Mouse (Mus musculus) layer of hippocampus, adult 2 months (tissue): ENCODE measurements around the gene Clec1b. TPM values are rescaled to one million over a fixed set of nuclear protein-coding genes. Genes with fewer than 3 reads are reported as not detected.

ENCODE experiments used
- DNase-seq, 2 experiments: peaks; one replicate each; pipeline ENCODE4 v3.0.0; 2022; ENCODE audit warnings: low spot score in 2 of 2
- H3K27ac ChIP-seq: fragments of 200-600 bp; 2 replicates; pipeline ENCODE4 v1.8.1; 2022
- H3K4me3 ChIP-seq: fragments of 200-600 bp; 2 replicates; pipeline ENCODE4 v1.8.1; 2022; ENCODE audit warnings: mild to moderate bottlenecking
- CTCF ChIP-seq: fragments of 200-600 bp; conservative IDR thresholded peaks from 2 replicates; pipeline ENCODE4 v1.8.1; 2022; ENCODE audit warnings: antibody characterized with exemption, mild to moderate bottlenecking, moderate library complexity
- total RNA-seq, 2 experiments: library from RNA; stranded (reverse); gene quantifications; 2 replicates each; pipeline ENCODE4 v1.2.3; 2021

Clec1b gene
- total RNA-seq, 2 experiments from 2014 or later, result not detected

GRCm38 (mm10) chr6:129425812-129426211 lies 28.7 kb downstream of the Clec1b start:
- no peak for DNase-seq
- TF ChIP-seq CTCF, result no peak
- peak overlapping the region; percentile 51; the same call in 1 of the 2 replicates for H3K27ac ChIP-seq
- no peak overlapping the region for H3K4me3 ChIP-seq

- DNase-seq, result no peak
These were observed 30.2 kb downstream of the Clec1b start for GRCm38 (mm10) chr6:129427281-129427680.

GRCm38 (mm10) chr6:129434239-129434638 lies 37.1 kb downstream of the Clec1b start:
- H3K4me3 ChIP-seq, result no peak overlapping the region
- H3K27ac ChIP-seq, result no peak overlapping the region
- no peak for TF ChIP-seq CTCF
- no peak for DNase-seq

More at GRCm38 (mm10) chr6:129427281-129427680, 30.2 kb downstream of the Clec1b start:
- Histone ChIP-seq H3K27ac (no peak overlapping the region), H3K4me3 (no peak overlapping the region)
- no peak for TF ChIP-seq CTCF

- H3K27ac ChIP-seq, result no peak overlapping the region
- DNase-seq, result no peak
- no peak for TF ChIP-seq CTCF
- H3K4me3 ChIP-seq, result no peak overlapping the region
These were observed 38.9 kb downstream of the Clec1b start for GRCm38 (mm10) chr6:129436025-129436424.

GRCm38 (mm10) chr6:129438033-129438432 lies 40.9 kb downstream of the Clec1b start:
- Histone ChIP-seq H3K4me3 (no peak overlapping the region), H3K27ac (no peak overlapping the region)
- no peak for TF ChIP-seq CTCF
- no peak for DNase-seq

GRCm38 (mm10) chr6:129449743-129450142 lies 52.6 kb downstream of the Clec1b start:
- H3K27ac ChIP-seq, result no peak overlapping the region
- no peak overlapping the region; the same call in 1 of the 2 replicates for H3K4me3 ChIP-seq
- no peak for DNase-seq
- no peak for TF ChIP-seq CTCF

- H3K27ac ChIP-seq, result peak within 1 kb of the TSS; percentile 85
- H3K4me3 ChIP-seq, result peak within 1 kb of the TSS; percentile 47
- no peak for TF ChIP-seq CTCF
- DNase-seq, result peak; percentile 7 to 14
These were observed 54.4 kb downstream of the Clec1b start, which contains the start of gene Clec1a for GRCm38 (mm10) chr6:129451411-129452039. Gene Clec1a (minus strand): TSS chr6:129452000.

Other genes with a start within 250 kb of the Clec1b start
- 1 to 10 TPM; 7.3 to 7.4 TPM for gene Clec2d, start 216.7 kb upstream of the Clec1b start, total RNA-seq
- gene Cd69, start 121.9 kb upstream of the Clec1b start, total RNA-seq, result not detected
- not detected for gene 4922502D21Rik, start 65.5 kb upstream of the Clec1b start, total RNA-seq
- not detected for gene Clec12a, start 54.6 kb upstream of the Clec1b start, total RNA-seq
- gene Clec12b, start 11.4 kb upstream of the Clec1b start, total RNA-seq, result not detected
- not detected for gene Clec9a, start 11.6 kb downstream of the Clec1b start, total RNA-seq
- gene Clec1a, start 54.7 kb downstream of the Clec1b start, total RNA-seq, result 1 to 10 TPM; 4.1 to 5.7 TPM
- not detected for gene Olr1, start 109.9 kb downstream of the Clec1b start, total RNA-seq
- not detected for gene Tmem52b, start 115.3 kb downstream of the Clec1b start, total RNA-seq
- gene Gabarapl1, start 135.9 kb downstream of the Clec1b start, total RNA-seq, result 100 to 1,000 TPM; 675 to 689 TPM
- gene Klre1, start 180.6 kb downstream of the Clec1b start, total RNA-seq, result not detected
- gene Klrd1, start 194.5 kb downstream of the Clec1b start, total RNA-seq, result not detected
- gene Klrk1, start 226.6 kb downstream of the Clec1b start, total RNA-seq, result not detected
- not detected for gene Klrc3, start 246.0 kb downstream of the Clec1b start, total RNA-seq